Comparison of ENCODE assay signal across 16 mouse cellular contexts in the genomic region with DNA sequence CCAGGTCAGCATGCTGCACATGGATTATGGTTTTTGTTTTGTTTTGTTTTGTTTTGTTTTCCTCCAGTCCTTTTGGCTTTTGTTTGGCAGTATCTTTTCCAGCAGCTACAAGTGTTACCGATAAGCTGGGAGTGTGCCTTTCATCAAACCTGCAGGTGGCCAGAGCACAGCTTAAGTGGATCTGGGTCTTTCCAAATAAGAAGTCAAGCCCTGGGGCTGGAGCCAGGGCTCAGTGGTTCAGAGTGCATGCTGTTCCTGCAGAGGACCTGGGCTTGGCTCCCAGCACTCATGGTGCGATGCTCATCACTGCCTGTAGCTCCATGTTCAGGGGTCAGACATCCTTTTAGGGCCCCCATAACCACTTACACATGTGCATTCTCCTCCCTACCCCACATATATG. TPM values are rescaled to one million over a fixed set of nuclear protein-coding genes. Genes with fewer than 3 reads are reported as not detected.
"Had no signal": no experiment of that assay in that cellular context is flagged by ENCODE, and none has a peak within 500 bp of the region (broad histone marks: within the 10 kb centered on the region; RNA-seq: fewer than 3 reads in every experiment).

No protein-coding gene starts in this region.

- H3K27me3 ChIP-seq: liver, embryonic 13.5 days; neural tube, embryonic 13.5 days; stomach, embryonic 15.5 days had no signal

- H3K27ac ChIP-seq: kidney, postnatal 0 days; liver, embryonic 13.5 days; stomach, embryonic 15.5 days had no signal

- H3K4me3 ChIP-seq: liver, embryonic 13.5 days; myocyte; neural tube, embryonic 13.5 days; stomach, embryonic 15.5 days had no signal

- H3K4me1 ChIP-seq: liver, embryonic 13.5 days; stomach, embryonic 15.5 days had no signal

- H3K36me3 ChIP-seq: liver, embryonic 13.5 days; neural tube, embryonic 13.5 days; stomach, embryonic 15.5 days had no signal

- H3K9ac ChIP-seq: liver, embryonic 13.5 days; neural tube, embryonic 13.5 days; stomach, embryonic 15.5 days had no signal

- H3K4me2 ChIP-seq: liver, embryonic 13.5 days; neural tube, embryonic 13.5 days; stomach, embryonic 15.5 days had no signal

- ATAC-seq: intestine, embryonic 16.5 days had no signal

- DNase-seq: kidney, adult 18-20 months; kidney, postnatal 25 days; liver, embryonic 13.5 days; lung, adult 2 months; lung, postnatal 14 days; lung, postnatal 4 days; retina, postnatal 1 day; right cerebral cortex, postnatal 25 days; spleen, adult 18-20 months; thymus, postnatal 25 days had no signal

- H3K9me3 ChIP-seq: liver, embryonic 13.5 days; neural tube, embryonic 13.5 days; stomach, embryonic 15.5 days had no signal

RNA-seq across cellular contexts. Expression of gene Phactr3, which starts 55.2 kb away (rescaled TPM):
- total RNA-seq: liver, adult 2 months had no signal
- polyA plus RNA-seq: liver, adult 2 months; myocyte had no signal
